Mouse (Mus musculus) hindbrain, embryonic 15.5 days (tissue): ENCODE results near the gene Tmem132c. TPM values are rescaled to one million over a fixed set of nuclear protein-coding genes. Genes with fewer than 3 reads are reported as not detected.
"Not testable (repeated sequence)": the region's sequence is repeated elsewhere in the genome, so short reads cannot be mapped to it uniquely, and the experiment has no call there.

Experiments used
- ATAC-seq: fragments of 200-750 bp; cut with Nextera tagmentation; 2 replicates; pipeline ENCODE4 v1.8.0; 2017; ENCODE audit warnings: low read depth, moderate number of reproducible peaks, moderate TSS enrichment; ENCODE audit not compliant: low FRiP score
- H3K27ac ChIP-seq: fragments of 300-500 bp; sonication (generic); replicated peaks from 2 replicates; pipeline ENCODE4 v1.5.1; 2015; ENCODE audit warnings: mild to moderate bottlenecking, inconsistent platforms
- H3K27me3 ChIP-seq: fragments of 300-500 bp; sonication (generic); 2 replicates; pipeline ENCODE4 v1.6.1; 2015; ENCODE audit warnings: control low read depth, inconsistent platforms
- H3K36me3 ChIP-seq: fragments of 300-500 bp; sonication (generic); 2 replicates; pipeline ENCODE4 v1.6.1; 2015; ENCODE audit warnings: control low read depth, inconsistent platforms
- H3K4me1 ChIP-seq: fragments of 300-500 bp; sonication (generic); replicated peaks from 2 replicates; pipeline ENCODE4 v1.6.1; 2015; ENCODE audit warnings: control low read depth, inconsistent platforms
- H3K4me2 ChIP-seq: fragments of 300-500 bp; sonication (generic); 2 replicates; pipeline ENCODE4 v1.6.1; 2015; ENCODE audit warnings: moderate library complexity, mild to moderate bottlenecking, inconsistent platforms
- H3K4me3 ChIP-seq: fragments of 300-500 bp; sonication (generic); 2 replicates; pipeline ENCODE4 v1.5.1; 2015; ENCODE audit warnings: mild to moderate bottlenecking, inconsistent platforms
- H3K9ac ChIP-seq: fragments of 300-500 bp; sonication (generic); 2 replicates; pipeline ENCODE4 v1.6.1; 2015; ENCODE audit warnings: inconsistent platforms
- H3K9me3 ChIP-seq: fragments of 300-500 bp; sonication (generic); 2 replicates; pipeline ENCODE4 v1.6.1; 2016; ENCODE audit warnings: control low read depth, inconsistent platforms
- WGBS: fragments of 180-500 bp; shearing (Covaris S2); methylation state at CpG from one replicate; pipeline ENCODE4 v1.1.7; 2015; 5-methylcytosine and 5-hydroxymethylcytosine counted together
- polyA plus RNA-seq: library from polyadenylated mRNA; unstranded; fragments of >200 nt; fragmentation: Nextera tagmentation; extraction: Ambion mirVana; gene quantifications from 2 replicates; pipeline ENCODE4 v1.2.1, GENCODE M21; 2015

Tmem132c gene
- polyA plus RNA-seq, 1 experiment from 2014 or later: 16.4 TPM

GRCm38 (mm10) chr5:127349221-127350065 lies 107.8 kb downstream of the Tmem132c start:
- Histone ChIP-seq H3K27ac (0 out of 2 replicates have a peak overlapping the region, but pooled peaks have one; percentile 22), H3K4me2 (no peak overlapping the region), H3K36me3 (no peaks in the 10 kb centered on the region), H3K4me3 (no peak overlapping the region), H3K4me1 (peaks cover 31% of the 10 kb centered on the region; the same call in 1 of the 2 replicates), H3K9me3 (no peaks in the 10 kb centered on the region), H3K9ac (no peak overlapping the region), H3K27me3 (no peaks in the 10 kb centered on the region)
- 55% methylated on average over 9 of the region's 9 CpGs for WGBS
- no peak for ATAC-seq

DNA sequence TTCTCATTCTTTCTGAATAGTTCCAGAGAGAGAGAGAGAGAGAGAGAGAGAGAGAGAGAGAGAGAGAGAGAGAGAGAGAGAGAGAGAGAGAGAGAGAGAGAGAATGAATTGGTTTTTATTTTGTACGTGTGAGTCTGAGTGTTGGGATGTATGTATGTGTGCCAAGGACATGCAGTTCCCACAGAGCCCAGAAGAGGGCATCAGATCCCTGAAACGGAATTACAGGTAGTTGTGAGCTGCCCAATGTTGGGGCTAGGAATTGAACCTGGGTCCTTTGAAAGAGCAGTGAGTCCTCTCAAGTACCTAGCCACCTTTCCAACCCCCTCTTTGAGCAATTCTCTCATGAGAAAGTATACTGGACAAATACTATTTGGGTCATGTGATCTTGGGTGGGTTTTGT lies 111.4 kb downstream of the Tmem132c start:
- Histone ChIP-seq H3K27me3 (no peaks in the 10 kb centered on the region), H3K4me1 (peaks cover 24% of the 10 kb centered on the region; the same call in 1 of the 2 replicates), H3K4me3 (no peak overlapping the region), H3K4me2 (no peak overlapping the region), H3K36me3 (no peaks in the 10 kb centered on the region), H3K9ac (no peak overlapping the region), H3K27ac (no peak overlapping the region), H3K9me3 (no peaks in the 10 kb centered on the region)
- ATAC-seq: no peak
- 60% methylated on average over 2 of the region's 2 CpGs for WGBS

GRCm38 (mm10) chr5:127355836-127356235 lies 114.2 kb downstream of the Tmem132c start:
- H3K9ac ChIP-seq: no peak overlapping the region
- no peaks in the 10 kb centered on the region for H3K36me3 ChIP-seq
- no peak for ATAC-seq
- no peaks in the 10 kb centered on the region for H3K27me3 ChIP-seq
- no peak overlapping the region for H3K4me3 ChIP-seq
- no peaks in the 10 kb centered on the region for H3K9me3 ChIP-seq
- 31% methylated on average over 8 of the region's 8 CpGs for WGBS
- no peak overlapping the region for H3K4me2 ChIP-seq
- no peak overlapping the region for H3K27ac ChIP-seq
- H3K4me1 ChIP-seq: 0 out of 2 replicates have a peak, but pooled peaks cover 13% of the 10 kb centered on the region

DNA sequence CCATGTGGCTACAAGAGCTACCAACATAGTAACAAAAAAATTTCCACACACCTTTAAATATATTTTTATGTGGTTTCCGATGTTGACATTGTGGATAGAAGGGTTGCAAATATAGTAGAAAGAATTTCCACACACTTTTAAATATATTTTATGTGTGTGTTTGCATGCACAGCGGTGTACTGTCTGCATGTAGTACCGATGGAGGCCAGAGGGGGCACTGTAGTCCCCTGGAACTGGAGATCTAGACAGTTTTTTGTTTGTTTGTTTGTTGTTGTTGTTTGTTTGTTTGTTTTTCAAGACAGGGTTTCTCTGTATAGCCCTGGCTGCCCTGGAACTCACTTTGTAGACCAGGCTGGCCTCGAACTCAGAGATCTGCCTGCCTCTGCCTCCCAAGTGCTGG lies 116.3 kb downstream of the Tmem132c start:
- H3K36me3 ChIP-seq, H3K4me2 ChIP-seq, H3K9me3 ChIP-seq, H3K27ac ChIP-seq, H3K4me3 ChIP-seq, H3K4me1 ChIP-seq, H3K9ac ChIP-seq, ATAC-seq, H3K27me3 ChIP-seq: not testable (repeated sequence)
- WGBS: 87% methylated on average over 4 of the region's 4 CpGs

GRCm38 (mm10) chr5:127361145-127361544 lies 119.5 kb downstream of the Tmem132c start:
- no peak for ATAC-seq
- H3K36me3 ChIP-seq: no peaks in the 10 kb centered on the region
- 54% methylated on average over 8 of the region's 8 CpGs for WGBS

GRCm38 (mm10) chr5:127365061-127365460 lies 123.5 kb downstream of the Tmem132c start:
- peaks cover 6% of the 10 kb centered on the region for H3K4me1 ChIP-seq
- H3K27ac ChIP-seq: no peak overlapping the region
- H3K9ac ChIP-seq: no peak overlapping the region
- H3K4me3 ChIP-seq: no peak overlapping the region
- no peaks in the 10 kb centered on the region for H3K36me3 ChIP-seq
- WGBS: 29% methylated on average over 1 of the region's 1 CpGs
- no peak overlapping the region for H3K4me2 ChIP-seq
- no peaks in the 10 kb centered on the region for H3K27me3 ChIP-seq
- H3K9me3 ChIP-seq: no peaks in the 10 kb centered on the region; the same call in 1 of the 2 replicates
- no peak for ATAC-seq

More at GRCm38 (mm10) chr5:127361145-127361544, 119.5 kb downstream of the Tmem132c start:
- Histone ChIP-seq H3K4me1 (peaks cover 2% of the 10 kb centered on the region; the same call in 1 of the 2 replicates), H3K4me2 (no peak overlapping the region), H3K9ac (no peak overlapping the region), H3K27me3 (no peaks in the 10 kb centered on the region), H3K9me3 (no peaks in the 10 kb centered on the region; the same call in 1 of the 2 replicates), H3K27ac (no peak overlapping the region), H3K4me3 (no peak overlapping the region)

- H3K9me3 ChIP-seq: no peaks in the 10 kb centered on the region; the same call in 1 of the 2 replicates
- no peak overlapping the region for H3K4me3 ChIP-seq
- no peaks in the 10 kb centered on the region for H3K27me3 ChIP-seq
- peaks cover 12% of the 10 kb centered on the region for H3K4me1 ChIP-seq
- no peak for ATAC-seq
- H3K4me2 ChIP-seq: no peak overlapping the region
- no peaks in the 10 kb centered on the region for H3K36me3 ChIP-seq
- 95% methylated on average over 3 of the region's 3 CpGs for WGBS
- H3K9ac ChIP-seq: no peak overlapping the region
- no peak overlapping the region for H3K27ac ChIP-seq
These were observed 126.6 kb downstream of the Tmem132c start for GRCm38 (mm10) chr5:127368191-127368590.

DNA sequence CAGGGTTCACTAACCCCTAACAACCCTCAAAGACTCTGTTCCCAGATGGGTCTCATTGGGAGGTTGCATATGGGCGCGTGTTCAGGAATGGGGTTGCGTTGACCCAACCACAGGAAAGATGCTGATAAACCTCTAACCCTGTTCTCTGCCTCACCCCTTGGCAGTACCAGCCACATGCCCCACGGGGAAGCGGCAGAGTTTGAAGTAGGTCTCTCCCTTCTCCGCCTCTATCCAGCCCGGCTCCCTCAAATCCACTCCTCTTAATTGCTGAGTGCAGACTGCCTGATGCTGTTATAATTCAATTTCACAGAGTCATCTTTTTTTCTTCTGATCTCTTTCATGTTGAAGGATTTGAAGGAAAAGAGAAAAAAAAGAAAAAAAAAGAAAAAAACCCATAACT lies 128.2 kb downstream of the Tmem132c start:
- no peak overlapping the region for H3K9ac ChIP-seq
- peaks cover 12% of the 10 kb centered on the region for H3K4me1 ChIP-seq
- no peak overlapping the region for H3K4me3 ChIP-seq
- ATAC-seq: no peak
- H3K4me2 ChIP-seq: no peak overlapping the region
- H3K36me3 ChIP-seq: no peaks in the 10 kb centered on the region
- H3K9me3 ChIP-seq: peaks cover 2% of the 10 kb centered on the region
- H3K27ac ChIP-seq: no peak overlapping the region
- no peaks in the 10 kb centered on the region for H3K27me3 ChIP-seq
- 72% methylated on average over 7 of the region's 7 CpGs for WGBS

DNA sequence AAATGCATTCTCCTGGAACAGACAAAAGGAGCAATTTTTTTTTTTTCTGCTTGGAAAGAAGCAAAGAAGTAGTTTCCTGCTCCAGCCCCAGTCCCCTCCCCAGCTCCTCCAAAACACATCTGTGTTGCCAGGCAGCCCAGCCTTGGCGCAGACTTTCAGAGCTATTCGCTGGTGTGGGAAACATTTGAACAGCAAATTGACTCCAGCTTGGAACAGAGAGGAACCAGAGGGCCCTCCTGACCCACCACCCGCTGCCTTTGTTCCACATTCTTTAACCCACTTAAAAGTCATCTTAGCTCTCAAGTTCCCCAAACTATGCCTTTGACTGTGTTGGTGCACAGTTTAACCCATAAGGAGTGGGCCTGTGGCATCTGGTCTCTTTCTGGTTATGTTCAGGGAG lies 128.9 kb downstream of the Tmem132c start:
- Histone ChIP-seq H3K9ac (no peak overlapping the region), H3K27me3 (no peaks in the 10 kb centered on the region), H3K4me2 (0 out of 2 replicates have a peak overlapping the region, but pooled peaks have one; percentile 5), H3K27ac (peak overlapping the region; percentile 65; the same call in 1 of the 2 replicates), H3K9me3 (peaks cover 4% of the 10 kb centered on the region), H3K4me3 (no peak overlapping the region), H3K4me1 (peaks cover 12% of the 10 kb centered on the region), H3K36me3 (no peaks in the 10 kb centered on the region)
- WGBS: 14% methylated on average over 3 of the region's 3 CpGs
- peak; percentile 56; the same call in 1 of the 2 replicates for ATAC-seq

GRCm38 (mm10) chr5:127374251-127374650 lies 132.6 kb downstream of the Tmem132c start:
- H3K27me3 ChIP-seq: no peaks in the 10 kb centered on the region
- H3K4me2 ChIP-seq: no peak overlapping the region
- ATAC-seq: no peak
- H3K4me3 ChIP-seq: no peak overlapping the region
- no peaks in the 10 kb centered on the region for H3K36me3 ChIP-seq
- H3K9ac ChIP-seq: no peak overlapping the region
- peaks cover 4% of the 10 kb centered on the region; the same call in 1 of the 2 replicates for H3K9me3 ChIP-seq
- H3K4me1 ChIP-seq: peaks cover 19% of the 10 kb centered on the region
- H3K27ac ChIP-seq: no peak overlapping the region
- 88% methylated on average over 9 of the region's 9 CpGs for WGBS

DNA sequence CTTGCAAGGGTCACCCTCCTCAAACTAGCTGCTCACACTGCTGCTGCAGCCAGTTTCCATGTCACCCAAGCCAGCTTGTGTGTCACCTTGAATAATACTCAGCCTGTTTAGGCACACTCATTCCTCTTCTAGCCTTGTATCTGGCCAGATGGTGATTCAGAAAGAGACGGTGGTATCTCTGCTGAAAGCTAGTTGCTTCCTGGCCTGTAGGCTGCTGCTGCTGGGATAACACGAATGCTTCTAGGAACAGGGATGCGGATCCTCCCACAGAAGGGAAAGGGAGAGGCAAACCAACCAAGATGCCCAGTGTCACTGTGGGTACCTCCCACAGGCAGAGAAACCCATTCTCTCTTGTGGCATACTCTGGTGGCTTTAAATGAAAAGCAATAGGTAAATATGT lies 134.0 kb downstream of the Tmem132c start:
- 91% methylated on average over 3 of the region's 3 CpGs for WGBS
- H3K36me3 ChIP-seq: no peaks in the 10 kb centered on the region
- peaks cover 4% of the 10 kb centered on the region; the same call in 1 of the 2 replicates for H3K9me3 ChIP-seq
- no peak overlapping the region for H3K4me2 ChIP-seq
- H3K9ac ChIP-seq: no peak overlapping the region
- ATAC-seq: no peak
- H3K27ac ChIP-seq: no peak overlapping the region
- no peak overlapping the region for H3K4me3 ChIP-seq
- H3K4me1 ChIP-seq: peaks cover 9% of the 10 kb centered on the region
- no peaks in the 10 kb centered on the region for H3K27me3 ChIP-seq

GRCm38 (mm10) chr5:127378521-127378920 lies 136.9 kb downstream of the Tmem132c start:
- no peak overlapping the region for H3K4me2 ChIP-seq
- H3K9ac ChIP-seq: no peak overlapping the region
- no peak overlapping the region for H3K4me3 ChIP-seq
- H3K27ac ChIP-seq: no peak overlapping the region
- H3K27me3 ChIP-seq: no peaks in the 10 kb centered on the region
- H3K36me3 ChIP-seq: no peaks in the 10 kb centered on the region
- 45% methylated on average over 5 of the region's 5 CpGs for WGBS
- peaks cover 17% of the 10 kb centered on the region for H3K4me1 ChIP-seq
- no peak for ATAC-seq
- H3K9me3 ChIP-seq: peaks cover 4% of the 10 kb centered on the region; the same call in 1 of the 2 replicates
